Mouse (Mus musculus): ENCODE data around the gene Noc3l.

DNA sequence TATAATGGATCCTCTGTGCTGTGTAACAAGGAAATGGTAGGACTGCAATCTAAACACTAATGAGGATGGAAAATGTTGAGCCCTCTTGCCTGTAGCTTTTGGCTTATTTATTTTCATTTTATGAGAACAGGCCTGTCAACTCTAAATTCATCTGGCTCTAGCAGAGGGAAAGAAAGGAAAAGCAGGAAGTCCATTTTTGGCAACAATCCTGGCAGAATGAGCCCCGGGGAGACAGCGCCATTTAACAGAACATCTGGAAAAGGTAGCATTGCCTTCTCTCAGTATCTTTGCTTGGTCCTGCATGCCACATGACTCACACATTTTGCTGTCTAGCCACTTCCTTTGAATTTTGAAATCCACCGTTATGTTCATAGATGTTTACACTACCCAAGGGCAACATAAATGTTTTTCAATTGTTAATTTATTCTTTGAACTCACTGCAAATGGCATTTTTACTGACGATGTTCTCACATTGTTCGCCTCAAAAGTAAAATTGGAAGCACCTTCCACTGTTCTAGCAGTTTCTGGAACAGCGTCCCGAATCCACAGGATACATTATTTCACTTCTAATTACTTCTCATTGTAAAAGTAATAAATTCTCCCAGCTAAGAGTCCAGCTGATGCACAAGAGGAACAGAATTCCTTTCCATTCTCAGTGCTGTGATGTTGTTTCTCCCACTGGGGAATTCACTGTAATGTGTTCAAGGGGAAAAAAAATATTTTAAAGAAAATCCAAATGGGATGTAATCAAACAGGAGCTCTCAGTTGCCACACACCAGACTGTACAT lies 60.2 kb downstream of the Noc3l start:
- TF ChIP-seq EP300 (IDR thresholded peaks at IDR 0.05; ENCODE audit: low read depth) = no peak
- no peak for TF ChIP-seq CTCF (IDR thresholded peaks at IDR 0.05; ENCODE audit: low read depth)
